Mouse (Mus musculus): ENCODE measurements around the gene Olfr90.

Gene Olfr90

GRCm38 (mm10) chr17:37061435-37061834 lies 26.9 kb downstream of the Olfr90 start:
- no peak for DNase-seq (ENCODE audit: low spot score)

DNA sequence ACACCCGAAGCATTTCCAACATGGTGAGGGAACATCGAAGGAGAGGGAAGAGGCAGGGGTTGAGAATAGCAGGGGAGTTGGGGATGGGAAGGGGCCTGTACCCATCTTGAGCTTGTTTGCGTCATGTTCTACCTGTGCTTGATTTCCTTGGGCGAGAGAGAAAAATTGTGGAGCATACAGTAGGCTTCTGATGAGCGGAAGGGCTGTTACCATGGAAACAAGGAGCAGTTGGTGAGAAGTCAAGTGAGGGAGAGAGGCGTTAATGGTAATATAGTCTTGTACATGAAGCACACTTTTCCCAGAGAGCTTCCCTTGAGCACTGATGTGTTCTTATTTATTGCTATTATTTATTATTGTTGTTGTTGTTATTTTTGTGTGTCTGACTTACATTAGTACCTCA lies 31.3 kb downstream of the Olfr90 start:
- DNase-seq (ENCODE audit: low spot score): no peak

GRCm38 (mm10) chr17:37051745-37052144 lies 36.6 kb downstream of the Olfr90 start:
- DNase-seq (ENCODE audit: low spot score): no peak

GRCm38 (mm10) chr17:37050876-37051275 lies 37.4 kb downstream of the Olfr90 start:
- DNase-seq (ENCODE audit: low spot score): no peak

DNA sequence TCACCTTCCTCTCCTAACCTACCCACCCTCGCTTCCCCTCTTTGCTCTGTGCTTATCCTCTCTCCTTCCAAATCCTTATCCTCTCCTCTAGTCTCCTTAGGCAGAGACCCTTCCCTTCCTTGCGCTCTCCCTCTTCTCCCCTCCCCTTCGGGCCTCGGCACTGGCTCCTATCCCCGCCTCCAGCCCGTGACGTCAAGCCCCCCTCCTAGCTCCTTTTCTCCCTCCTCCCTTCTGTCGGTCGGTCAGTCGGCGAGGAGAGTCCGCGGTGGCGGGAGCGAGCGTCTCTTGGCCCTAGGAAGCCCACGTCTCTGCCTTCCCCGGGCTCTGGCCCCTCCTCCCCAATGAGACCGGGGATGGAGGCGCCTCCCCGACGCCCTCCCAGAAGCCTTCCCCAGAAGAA lies 37.9 kb downstream of the Olfr90 start:
- DNase-seq (ENCODE audit: low spot score): peak; percentile 73

DNA sequence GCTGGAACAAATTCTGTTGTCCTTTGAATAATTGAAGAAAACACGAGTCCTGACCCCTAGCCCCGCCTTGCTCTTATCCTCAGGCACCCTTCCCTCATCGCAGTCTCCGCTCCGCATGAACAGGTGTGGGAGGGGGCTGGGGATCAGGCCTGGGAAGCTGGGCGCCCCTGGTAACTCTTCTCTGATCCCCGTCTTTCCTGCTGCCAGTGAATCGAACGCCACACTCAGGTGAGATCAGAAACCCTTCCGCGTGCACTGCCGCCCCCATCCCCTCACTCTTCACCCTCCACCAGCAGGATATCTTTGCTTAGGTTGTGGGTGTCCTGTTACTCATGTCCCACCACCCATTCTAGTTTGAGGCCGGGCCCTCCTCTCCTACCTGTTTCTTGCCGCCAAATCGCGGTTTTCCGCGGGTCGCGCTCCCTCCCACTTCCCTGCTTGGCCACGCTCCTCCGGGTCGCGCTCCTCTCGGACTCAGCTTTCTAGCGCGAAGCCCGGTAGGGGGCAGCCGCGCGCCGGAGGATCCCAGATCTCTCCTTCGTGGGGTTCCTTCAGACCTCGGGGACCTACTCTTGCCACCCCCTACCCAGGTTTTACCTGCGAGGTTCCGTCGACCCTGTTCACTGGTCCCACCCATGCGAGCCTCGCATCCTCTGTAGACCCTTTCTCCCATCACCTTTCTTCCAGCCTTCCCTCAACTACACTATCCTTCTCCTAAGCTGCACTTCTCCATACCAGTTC lies 38.6 kb downstream of the Olfr90 start:
- peak; percentile 45 for DNase-seq (ENCODE audit: low spot score)

DNA sequence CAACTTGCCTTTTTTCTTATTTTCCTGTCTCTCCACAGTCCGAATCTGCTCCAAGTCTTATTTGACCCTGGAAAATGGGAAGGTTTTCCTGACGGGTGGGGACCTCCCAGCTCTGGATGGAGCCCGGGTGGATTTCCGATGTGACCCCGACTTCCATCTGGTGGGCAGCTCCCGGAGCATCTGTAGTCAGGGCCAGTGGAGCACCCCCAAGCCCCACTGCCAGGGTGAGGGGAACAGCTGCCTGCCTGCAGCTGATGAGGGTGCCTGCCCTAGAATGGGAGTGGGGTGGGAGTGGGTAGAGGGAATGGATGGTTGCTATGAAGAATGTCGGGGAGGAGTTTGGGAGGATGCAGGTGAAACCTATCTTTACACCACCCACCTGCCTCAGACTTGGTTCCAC lies 39.9 kb downstream of the Olfr90 start:
- DNase-seq (ENCODE audit: low spot score): no peak

- no peak for DNase-seq (ENCODE audit: low spot score)
These were observed 40.3 kb downstream of the Olfr90 start for GRCm38 (mm10) chr17:37047981-37048380.

DNA sequence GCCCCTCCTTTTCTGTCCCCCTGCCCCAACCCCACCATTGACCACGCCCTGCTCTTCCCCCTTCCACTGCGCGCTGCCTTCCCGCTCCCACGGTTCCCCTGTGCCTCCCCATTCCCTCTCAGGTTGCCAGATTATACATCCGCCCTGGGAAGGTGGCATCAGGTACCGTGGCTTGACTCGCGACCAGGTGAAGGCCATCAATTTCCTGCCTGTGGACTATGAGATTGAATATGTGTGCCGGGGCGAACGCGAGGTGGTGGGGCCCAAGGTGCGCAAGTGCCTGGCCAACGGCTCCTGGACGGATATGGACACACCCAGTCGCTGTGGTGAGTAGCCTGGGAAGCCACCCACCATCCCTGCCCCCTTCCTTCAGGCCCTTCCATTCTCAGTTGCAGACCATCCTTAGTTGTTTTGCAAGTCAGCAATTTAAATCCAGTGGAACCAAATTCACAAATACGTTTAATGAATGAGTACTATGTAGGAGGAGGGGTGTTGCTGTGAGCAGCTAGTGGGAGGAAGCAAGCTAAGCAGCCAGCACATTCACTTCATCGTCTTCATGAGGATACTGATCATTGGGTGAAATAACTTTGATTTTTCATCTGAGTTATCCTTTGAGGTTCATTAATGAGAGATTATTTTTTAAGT lies 40.8 kb downstream of the Olfr90 start:
- no peak for DNase-seq (ENCODE audit: low spot score)

- DNase-seq (ENCODE audit: low spot score): peak; percentile 46
These were observed 41.8 kb downstream of the Olfr90 start for GRCm38 (mm10) chr17:37046312-37047112.

DNA sequence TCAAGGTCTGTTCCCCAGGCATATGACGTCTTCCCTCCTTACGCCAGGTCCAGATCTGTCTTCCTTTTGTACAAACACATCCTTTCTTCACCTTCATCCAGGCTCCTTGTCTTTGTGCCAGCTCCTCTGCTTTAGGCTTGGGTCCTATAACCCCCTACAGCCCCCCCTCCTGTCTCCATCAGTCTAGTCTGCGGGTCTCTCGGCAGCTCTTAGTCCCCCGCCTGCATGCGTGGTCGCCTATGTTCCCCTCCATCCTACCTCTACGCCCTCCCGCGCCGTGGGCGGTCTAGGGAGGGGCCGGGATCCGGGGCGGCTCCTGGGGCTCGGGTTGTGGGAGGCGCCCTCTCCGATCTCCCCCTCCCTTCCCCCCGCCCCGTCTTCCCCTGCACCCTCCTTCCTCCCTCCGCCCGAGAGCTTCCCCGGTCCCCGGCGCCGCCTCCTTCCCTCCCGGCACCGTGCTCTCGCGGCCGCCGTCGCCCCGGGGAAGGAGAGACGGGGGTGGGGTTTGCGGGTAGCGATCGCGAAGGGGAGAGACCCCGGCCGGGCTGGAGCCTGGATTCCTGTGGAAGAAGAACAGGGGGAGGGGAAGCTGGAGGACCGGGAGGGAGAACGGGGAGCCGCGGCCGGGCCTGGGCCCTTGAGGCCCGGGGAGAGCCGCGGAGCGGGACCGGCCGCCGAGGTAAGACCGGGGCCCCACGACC lies 42.5 kb downstream of the Olfr90 start, which contains the start of gene Gabbr1:
Gene Gabbr1, plus strand, starts transcription at position 356 of the 701 bp plus-strand sequence.
- DNase-seq (ENCODE audit: low spot score): peak; percentile 63

DNA sequence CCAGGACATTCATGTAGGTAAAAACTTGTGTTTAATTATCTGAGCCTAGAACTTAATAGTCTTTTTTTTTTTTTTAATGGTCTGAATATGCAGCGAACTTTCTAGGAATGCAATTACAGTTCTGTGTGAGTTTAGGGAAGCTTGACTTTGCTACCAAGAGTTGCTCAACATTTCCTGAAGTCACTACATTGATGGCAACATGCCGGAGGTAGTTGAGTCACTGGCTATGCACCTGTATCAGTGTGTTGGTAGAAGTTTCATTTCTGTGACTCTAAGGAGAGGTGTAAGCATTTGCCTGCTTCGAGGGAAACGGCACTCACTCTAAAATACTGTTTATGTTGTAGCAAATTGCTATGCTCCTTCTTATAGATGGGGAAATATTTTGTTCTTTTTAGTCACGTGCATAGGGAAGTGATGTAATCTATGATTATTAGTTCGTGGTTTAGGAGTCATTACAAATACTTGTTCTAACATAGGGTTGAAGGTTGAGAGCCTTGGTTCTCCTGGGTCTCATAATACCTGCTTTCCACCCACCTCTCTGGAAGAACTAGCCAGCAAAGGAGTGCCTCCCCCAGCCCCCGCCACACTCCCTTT lies 43.6 kb downstream of the Olfr90 start:
- no peak for DNase-seq (ENCODE audit: low spot score)

DNA sequence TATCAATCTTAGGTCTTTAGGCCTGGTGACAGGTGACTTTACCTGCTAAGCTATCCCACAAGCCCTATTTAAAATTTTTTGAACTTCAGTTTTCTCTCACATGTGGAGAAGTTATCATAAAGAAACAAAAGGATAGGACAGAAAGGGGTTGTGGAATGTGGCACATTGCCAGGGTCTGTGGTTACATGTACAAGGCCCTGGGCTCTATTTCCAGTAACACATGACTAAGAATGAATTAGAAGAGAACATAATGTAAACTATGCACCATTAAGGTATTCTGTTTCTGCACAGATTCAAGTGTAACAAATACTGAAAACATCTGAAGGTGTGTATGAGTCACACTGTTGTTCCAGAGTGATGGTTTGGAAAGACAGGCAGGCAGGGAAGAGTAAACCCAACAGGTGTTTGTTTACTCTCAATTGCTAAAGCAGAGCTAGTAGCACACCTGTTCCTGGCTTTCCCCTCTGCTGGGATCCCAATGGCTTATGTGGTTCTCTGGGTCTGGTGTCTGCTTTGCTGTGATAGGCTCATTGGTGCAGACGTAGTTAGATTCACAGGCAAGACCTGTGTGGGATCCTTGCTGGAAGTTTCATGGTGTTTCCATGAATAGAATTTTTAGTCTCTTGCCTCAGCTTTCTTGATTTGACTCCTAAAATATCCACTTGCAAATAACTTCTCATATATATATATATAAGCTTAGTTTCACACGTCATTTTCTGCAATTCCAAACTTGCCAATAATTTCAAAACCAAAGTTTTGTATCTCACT lies 49.0 kb downstream of the Olfr90 start:
- DNase-seq (ENCODE audit: low spot score): no peak

Data from testis, postnatal 14 days (tissue).